18 mouse cellular contexts compared by ENCODE assay signal in the genomic region with DNA sequence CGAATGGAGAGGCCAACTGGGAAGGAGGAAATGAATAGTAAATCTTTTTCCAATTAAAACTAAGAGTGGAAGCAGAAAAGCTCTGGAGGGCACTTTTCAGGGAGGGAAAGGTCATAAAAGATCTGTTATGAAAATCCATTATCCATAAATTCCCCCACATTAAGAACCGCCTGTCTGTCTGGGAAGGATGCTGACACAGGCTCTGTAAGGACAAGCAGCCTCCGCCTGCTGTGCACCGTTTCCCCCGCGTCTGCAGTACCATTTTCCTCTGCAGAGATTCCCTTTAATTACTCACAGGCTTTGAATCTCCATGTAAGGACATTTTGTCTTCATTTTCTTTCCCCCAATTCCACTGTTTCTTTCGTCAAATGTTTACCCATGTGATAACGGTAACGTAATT. TPM values are rescaled to one million over a fixed set of nuclear protein-coding genes. Genes with fewer than 3 reads are reported as not detected.
DNase-seq lines count a peak whose midpoint lies in the region; ATAC-seq lines count a peak whose summit lies in the region.
"Had no signal": no experiment of that assay in that cellular context is flagged by ENCODE, and none has a peak within 500 bp of the region (broad histone marks: within the 10 kb centered on the region; RNA-seq: fewer than 3 reads in every experiment).

No protein-coding gene starts in this region.

- H3K4me1 ChIP-seq in hindbrain, embryonic 13.5 days (replicated peaks) = peaks cover 22% of the 10 kb centered on the region
- peaks cover 33% of the 10 kb centered on the region for H3K4me1 ChIP-seq in hindbrain, embryonic 10.5 days (replicated peaks)
- H3K4me1 ChIP-seq in neural tube, embryonic 13.5 days (replicated peaks) = peaks cover 34% of the 10 kb centered on the region
- peaks cover 31% of the 10 kb centered on the region for H3K4me1 ChIP-seq in embryonic facial prominence, embryonic 14.5 days (ENCODE audit: control insufficient read depth, insufficient read depth, low read length)
- H3K4me1 ChIP-seq in neural tube, embryonic 15.5 days = peaks cover 23% of the 10 kb centered on the region
- no peaks in the 10 kb centered on the region; the same call in 1 of the 2 replicates for H3K4me1 ChIP-seq in forebrain, embryonic 16.5 days (replicated peaks; ENCODE audit: control insufficient read depth, insufficient read depth, low read length)

- peak overlapping the region; percentile 14; the same call in 1 of the 2 replicates for H3K27ac ChIP-seq in hindbrain, embryonic 13.5 days
- no peak overlapping the region for H3K27ac ChIP-seq in hindbrain, embryonic 10.5 days
- no peak overlapping the region for H3K27ac ChIP-seq in neural tube, embryonic 13.5 days (replicated peaks)
- peak overlapping the region; percentile 49 for H3K27ac ChIP-seq in embryonic facial prominence, embryonic 14.5 days (replicated peaks; ENCODE audit: low read depth, low read length)
- peak overlapping the region; percentile 24; the same call in 1 of the 2 replicates for H3K27ac ChIP-seq in neural tube, embryonic 15.5 days (replicated peaks)
- no peak overlapping the region for H3K27ac ChIP-seq in forebrain, embryonic 16.5 days (ENCODE audit: low read length)
- H3K27ac ChIP-seq: forebrain, embryonic 15.5 days; heart, embryonic 15.5 days; left cerebral cortex, adult 2 months; liver, embryonic 13.5 days; macrophage; midbrain, embryonic 10.5 days had no signal

- peak; percentile 54; the same call in 1 of the 2 replicates for ATAC-seq in hindbrain, embryonic 13.5 days (ENCODE audit: low FRiP score)
- ATAC-seq in neural tube, embryonic 13.5 days (ENCODE audit: low read depth) = peak; percentile 56; the same call in 1 of the 2 replicates
- no peak for ATAC-seq in embryonic facial prominence, embryonic 14.5 days (ENCODE audit: low read depth)
- ATAC-seq in neural tube, embryonic 15.5 days (ENCODE audit: low FRiP score) = peak; percentile 81; the same call in 1 of the 2 replicates
- ATAC-seq in forebrain, embryonic 16.5 days = no peak
- ATAC-seq: forebrain, embryonic 15.5 days had no signal

- H3K4me2 ChIP-seq in hindbrain, embryonic 13.5 days = no peak overlapping the region
- no peak overlapping the region for H3K4me2 ChIP-seq in neural tube, embryonic 13.5 days
- no peak overlapping the region for H3K4me2 ChIP-seq in embryonic facial prominence, embryonic 14.5 days (ENCODE audit: low read depth, low read length)
- H3K4me2 ChIP-seq in neural tube, embryonic 15.5 days = peak overlapping the region; percentile 30
- no peak overlapping the region for H3K4me2 ChIP-seq in forebrain, embryonic 16.5 days (ENCODE audit: low read length)
- H3K4me2 ChIP-seq: forebrain, embryonic 15.5 days; heart, embryonic 15.5 days; liver, embryonic 13.5 days had no signal

- no peaks in the 10 kb centered on the region for H3K36me3 ChIP-seq in hindbrain, embryonic 13.5 days
- H3K36me3 ChIP-seq in hindbrain, embryonic 10.5 days = no peaks in the 10 kb centered on the region
- no peaks in the 10 kb centered on the region for H3K36me3 ChIP-seq in neural tube, embryonic 13.5 days
- no peaks in the 10 kb centered on the region for H3K36me3 ChIP-seq in embryonic facial prominence, embryonic 14.5 days (ENCODE audit: control insufficient read depth, insufficient read depth, low read length)
- no peaks in the 10 kb centered on the region for H3K36me3 ChIP-seq in neural tube, embryonic 15.5 days
- no peaks in the 10 kb centered on the region for H3K36me3 ChIP-seq in forebrain, embryonic 16.5 days (ENCODE audit: control insufficient read depth, insufficient read depth)
- H3K36me3 ChIP-seq: forebrain, embryonic 15.5 days; heart, embryonic 15.5 days; liver, embryonic 13.5 days; midbrain, embryonic 10.5 days had no signal

- no peak overlapping the region for H3K9ac ChIP-seq in hindbrain, embryonic 13.5 days
- H3K9ac ChIP-seq in neural tube, embryonic 13.5 days = no peak overlapping the region
- H3K9ac ChIP-seq in embryonic facial prominence, embryonic 14.5 days (ENCODE audit: low read depth, low read length) = no peak overlapping the region
- H3K9ac ChIP-seq in neural tube, embryonic 15.5 days (replicated peaks) = no peak overlapping the region
- H3K9ac ChIP-seq in forebrain, embryonic 16.5 days (replicated peaks; ENCODE audit: low read depth, low read length) = no peak overlapping the region
- H3K9ac ChIP-seq: forebrain, embryonic 15.5 days; heart, embryonic 15.5 days; liver, embryonic 13.5 days had no signal

- WGBS in hindbrain, embryonic 13.5 days = 62% methylated on average over 9 of the region's 9 CpGs
- WGBS in hindbrain, embryonic 10.5 days = 80% methylated on average over 9 of the region's 9 CpGs
- WGBS in neural tube, embryonic 13.5 days = 47% methylated on average over 9 of the region's 9 CpGs
- WGBS in embryonic facial prominence, embryonic 14.5 days = 46% methylated on average over 9 of the region's 9 CpGs
- WGBS in neural tube, embryonic 15.5 days = 40% methylated on average over 9 of the region's 9 CpGs
- 64% methylated on average over 9 of the region's 9 CpGs for WGBS in forebrain, embryonic 16.5 days

- H3K9me3 ChIP-seq in hindbrain, embryonic 13.5 days = no peaks in the 10 kb centered on the region
- no peaks in the 10 kb centered on the region for H3K9me3 ChIP-seq in hindbrain, embryonic 10.5 days
- no peaks in the 10 kb centered on the region for H3K9me3 ChIP-seq in neural tube, embryonic 13.5 days
- H3K9me3 ChIP-seq in embryonic facial prominence, embryonic 14.5 days (ENCODE audit: control insufficient read depth, low read length) = no peaks in the 10 kb centered on the region
- no peaks in the 10 kb centered on the region for H3K9me3 ChIP-seq in neural tube, embryonic 15.5 days (replicated peaks)
- no peaks in the 10 kb centered on the region for H3K9me3 ChIP-seq in forebrain, embryonic 16.5 days (ENCODE audit: control insufficient read depth, low read length)
- H3K9me3 ChIP-seq: forebrain, embryonic 15.5 days; heart, embryonic 15.5 days; liver, embryonic 13.5 days; midbrain, embryonic 10.5 days had no signal

- no peak for DNase-seq in hindbrain, embryonic 10.5 days (ENCODE audit: low spot score)
- no peak for DNase-seq in neural tube, embryonic 10.5 days (ENCODE audit: extremely low spot score, low spot score)
- DNase-seq in embryonic facial prominence, embryonic 14.5 days (ENCODE audit: low spot score) = no peak
- DNase-seq: cerebellum, postnatal 14 days; kidney, adult 11 months; layer of hippocampus, adult 9-11 months; left cerebral cortex, postnatal 4 days; liver, embryonic 13.5 days; thymus, postnatal 36 days had no signal

- no peak overlapping the region for H3K4me3 ChIP-seq in hindbrain, embryonic 13.5 days
- no peak overlapping the region for H3K4me3 ChIP-seq in hindbrain, embryonic 10.5 days
- no peak overlapping the region for H3K4me3 ChIP-seq in neural tube, embryonic 13.5 days
- H3K4me3 ChIP-seq in embryonic facial prominence, embryonic 14.5 days (ENCODE audit: low read depth, low read length) = no peak overlapping the region
- no peak overlapping the region for H3K4me3 ChIP-seq in neural tube, embryonic 15.5 days (replicated peaks)
- no peak overlapping the region for H3K4me3 ChIP-seq in forebrain, embryonic 16.5 days (replicated peaks; ENCODE audit: low read length)
- H3K4me3 ChIP-seq: forebrain, embryonic 15.5 days; heart, embryonic 15.5 days; left cerebral cortex, adult 2 months; liver, embryonic 13.5 days; midbrain, embryonic 10.5 days had no signal

- H3K27me3 ChIP-seq in hindbrain, embryonic 13.5 days = no peaks in the 10 kb centered on the region
- no peaks in the 10 kb centered on the region for H3K27me3 ChIP-seq in hindbrain, embryonic 10.5 days (ENCODE audit: insufficient read depth, poor library complexity, severe bottlenecking)
- no peaks in the 10 kb centered on the region for H3K27me3 ChIP-seq in neural tube, embryonic 13.5 days
- H3K27me3 ChIP-seq in embryonic facial prominence, embryonic 14.5 days (replicated peaks; ENCODE audit: control insufficient read depth, insufficient read depth, low read length) = no peaks in the 10 kb centered on the region
- no peaks in the 10 kb centered on the region for H3K27me3 ChIP-seq in neural tube, embryonic 15.5 days (replicated peaks)
- H3K27me3 ChIP-seq in forebrain, embryonic 16.5 days (replicated peaks; ENCODE audit: control insufficient read depth, insufficient read depth, low read length) = no peaks in the 10 kb centered on the region
- H3K27me3 ChIP-seq: forebrain, embryonic 15.5 days; heart, embryonic 15.5 days; liver, embryonic 13.5 days had no signal

RNA-seq across cellular contexts. Expression of a gene that starts 48.7 kb away (rescaled TPM):
- 9.2 and 10.3 TPM in 2 replicates for polyA plus RNA-seq in hindbrain, embryonic 13.5 days (2015; fragmentation: Nextera tagmentation; extraction: Ambion mirVana)
- polyA plus RNA-seq in hindbrain, embryonic 10.5 days (2016; fragmentation: Nextera tagmentation; extraction: Ambion mirVana) = 4.0 and 5.9 TPM in 2 replicates
- polyA plus RNA-seq in neural tube, embryonic 13.5 days (2015; fragmentation: Nextera tagmentation; extraction: Ambion mirVana) = 8.5 and 11.6 TPM in 2 replicates
- polyA plus RNA-seq in embryonic facial prominence, embryonic 14.5 days (2014; fragmentation: Nextera tagmentation; extraction: Ambion mirVana) = 6.3 and 8.7 TPM in 2 replicates
- 12.1 and 13.0 TPM in 2 replicates for polyA plus RNA-seq in neural tube, embryonic 15.5 days (2015; fragmentation: Nextera tagmentation; extraction: Ambion mirVana)
- 7.4 and 7.5 TPM in 2 replicates for polyA plus RNA-seq in forebrain, embryonic 16.5 days (2015; fragmentation: Nextera tagmentation; extraction: Ambion mirVana)

Comparison
In these comparisons a context has a peak if more than half of its experiments do, and no peak if none do; other contexts are left out.
1. H3K27ac ChIP-seq: peak in hindbrain, embryonic 13.5 days (single experiment), embryonic facial prominence, embryonic 14.5 days (single experiment) and neural tube, embryonic 15.5 days (single experiment); none in hindbrain, embryonic 10.5 days (single experiment), neural tube, embryonic 13.5 days (single experiment) and forebrain, embryonic 16.5 days (single experiment).
2. ATAC-seq: peak in hindbrain, embryonic 13.5 days (single experiment), neural tube, embryonic 13.5 days (single experiment) and neural tube, embryonic 15.5 days (single experiment); none in embryonic facial prominence, embryonic 14.5 days (single experiment) and forebrain, embryonic 16.5 days (single experiment).